Comparison of ENCODE assay signal across 10 mouse cellular contexts in the genomic region with DNA sequence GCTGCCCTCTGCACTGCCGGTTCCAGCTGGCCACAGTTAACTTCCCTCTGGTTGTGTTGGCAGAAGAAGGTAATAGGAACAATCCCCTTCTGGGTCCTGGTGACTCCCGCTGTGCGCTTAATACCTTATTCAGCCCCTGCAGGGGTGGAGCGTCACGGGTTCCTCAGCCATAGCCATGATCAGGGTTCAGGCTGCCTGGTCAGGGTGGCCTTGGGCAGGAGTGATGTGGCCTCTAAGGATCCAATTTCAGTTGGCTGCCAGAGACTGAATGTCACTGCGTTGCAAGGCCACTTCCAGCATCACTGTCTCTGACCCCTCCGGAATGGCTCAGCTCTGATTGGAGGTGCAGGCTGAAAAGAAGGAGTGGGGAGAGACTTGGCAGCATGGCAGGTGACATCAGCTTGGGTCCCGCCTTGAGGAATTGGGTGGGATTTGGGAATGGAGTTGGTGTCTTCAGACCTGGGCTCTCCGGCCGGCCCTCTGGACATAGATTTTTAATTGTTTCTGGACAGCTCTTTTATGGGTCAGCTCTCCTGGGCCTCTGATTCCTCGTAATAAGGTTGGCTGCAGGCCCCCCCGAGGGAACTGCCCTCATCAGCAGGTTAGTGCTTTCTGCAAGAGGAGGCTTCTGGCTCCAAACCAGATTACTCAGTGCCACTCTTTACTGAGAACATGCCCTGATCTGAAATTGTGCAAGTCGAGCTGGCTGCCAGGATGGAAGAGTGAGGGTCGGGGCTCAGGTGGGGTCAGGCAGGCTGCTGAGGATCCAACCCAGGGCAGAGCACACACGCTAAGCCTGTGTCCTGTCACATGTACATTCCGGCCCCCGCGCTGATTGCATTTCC. TPM values are rescaled to one million over a fixed set of nuclear protein-coding genes. Genes with fewer than 3 reads are reported as not detected.
DNase-seq lines count a peak whose midpoint lies in the region; ATAC-seq lines count a peak whose summit lies in the region.
"Had no signal": no experiment of that assay in that cellular context is flagged by ENCODE, and none has a peak within 500 bp of the region (broad histone marks: within the 10 kb centered on the region; RNA-seq: fewer than 3 reads in every experiment).

No protein-coding gene starts in this region.

- no peak for ATAC-seq in forebrain, embryonic 11.5 days (replicated peaks; ENCODE audit: low FRiP score)
- ATAC-seq in forebrain, embryonic 16.5 days: no peak
- no peak for ATAC-seq in heart, embryonic 15.5 days (replicated peaks; ENCODE audit: insufficient number of reproducible peaks, insufficient read depth, low FRiP score, low read depth)
- no peak for ATAC-seq in megakaryocyte-erythroid progenitor cell, adult 5-6 weeks (replicated peaks; ENCODE audit: low FRiP score, low TSS enrichment, poor library complexity, severe bottlenecking)

- H3K27me3 ChIP-seq in forebrain, embryonic 11.5 days (ENCODE audit: control insufficient read depth, insufficient read depth, low read length): no peaks in the 10 kb centered on the region
- no peaks in the 10 kb centered on the region for H3K27me3 ChIP-seq in forebrain, embryonic 16.5 days (replicated peaks; ENCODE audit: control insufficient read depth, insufficient read depth, low read length)
- no peaks in the 10 kb centered on the region for H3K27me3 ChIP-seq in heart, embryonic 15.5 days
- H3K27me3 ChIP-seq: embryonic facial prominence, embryonic 12.5 days had no signal

- H3K27ac ChIP-seq in forebrain, embryonic 11.5 days (ENCODE audit: low read depth, low read length): no peak overlapping the region
- no peak overlapping the region for H3K27ac ChIP-seq in forebrain, embryonic 16.5 days (ENCODE audit: low read length)
- H3K27ac ChIP-seq in heart, embryonic 15.5 days: peak overlapping the region; percentile 64

- H3K4me1 ChIP-seq in forebrain, embryonic 11.5 days (replicated peaks; ENCODE audit: control insufficient read depth, insufficient read depth, low read length): peaks cover 24% of the 10 kb centered on the region
- peaks cover 37% of the 10 kb centered on the region for H3K4me1 ChIP-seq in forebrain, embryonic 16.5 days (replicated peaks; ENCODE audit: control insufficient read depth, insufficient read depth, low read length)
- peaks cover 65% of the 10 kb centered on the region for H3K4me1 ChIP-seq in heart, embryonic 15.5 days (replicated peaks)

- no peak overlapping the region for H3K4me2 ChIP-seq in forebrain, embryonic 11.5 days (ENCODE audit: low read depth, low read length, severe bottlenecking)
- H3K4me2 ChIP-seq in forebrain, embryonic 16.5 days (ENCODE audit: low read length): no peak overlapping the region
- peak overlapping the region; percentile 31 for H3K4me2 ChIP-seq in heart, embryonic 15.5 days
- H3K4me2 ChIP-seq: embryonic facial prominence, embryonic 12.5 days had no signal

- H3K36me3 ChIP-seq in forebrain, embryonic 11.5 days (ENCODE audit: control insufficient read depth, insufficient read depth, low read length): no peaks in the 10 kb centered on the region
- no peaks in the 10 kb centered on the region for H3K36me3 ChIP-seq in forebrain, embryonic 16.5 days (ENCODE audit: control insufficient read depth, insufficient read depth)
- H3K36me3 ChIP-seq in heart, embryonic 15.5 days: peaks cover 2% of the 10 kb centered on the region; the same call in 1 of the 2 replicates

- H3K9me3 ChIP-seq in forebrain, embryonic 11.5 days (ENCODE audit: control insufficient read depth, low read length): no peaks in the 10 kb centered on the region
- no peaks in the 10 kb centered on the region; the same call in 1 of the 2 replicates for H3K9me3 ChIP-seq in forebrain, embryonic 16.5 days (ENCODE audit: control insufficient read depth, low read length)
- H3K9me3 ChIP-seq in heart, embryonic 15.5 days (replicated peaks): no peaks in the 10 kb centered on the region
- H3K9me3 ChIP-seq: embryonic facial prominence, embryonic 12.5 days had no signal

- 35% methylated on average over 18 of the region's 18 CpGs for WGBS in forebrain, embryonic 11.5 days
- 41% methylated on average over 18 of the region's 18 CpGs for WGBS in forebrain, embryonic 16.5 days
- WGBS in heart, embryonic 15.5 days: 44% methylated on average over 18 of the region's 18 CpGs

- no peak overlapping the region for H3K4me3 ChIP-seq in forebrain, embryonic 11.5 days (ENCODE audit: low read depth, low read length)
- H3K4me3 ChIP-seq in forebrain, embryonic 16.5 days (replicated peaks; ENCODE audit: low read length): no peak overlapping the region
- H3K4me3 ChIP-seq in heart, embryonic 15.5 days: no peak overlapping the region
- H3K4me3 ChIP-seq: embryonic facial prominence, embryonic 12.5 days; myocyte had no signal

- peak; percentile 58 for DNase-seq in forebrain, embryonic 11.5 days (ENCODE audit: low spot score)
- peak; percentile 39 for DNase-seq in 3T3-L1 (ENCODE audit: low read depth, low spot score)
- DNase-seq in cerebellum, adult 9-10 months: peak; percentile 64
- peak; percentile 41 to 63 for DNase-seq in kidney, postnatal 4 days
- no peak for DNase-seq in thymus, adult 18-20 months

- H3K9ac ChIP-seq in forebrain, embryonic 11.5 days (ENCODE audit: low read length): no peak overlapping the region
- H3K9ac ChIP-seq in forebrain, embryonic 16.5 days (replicated peaks; ENCODE audit: low read depth, low read length): no peak overlapping the region
- H3K9ac ChIP-seq in heart, embryonic 15.5 days: peak overlapping the region; percentile 31; the same call in 1 of the 2 replicates
- H3K9ac ChIP-seq: embryonic facial prominence, embryonic 12.5 days had no signal

RNA-seq across cellular contexts. Expression of a gene that starts 10.8 kb away (rescaled TPM):
- polyA plus RNA-seq in forebrain, embryonic 11.5 days (2014; fragmentation: Nextera tagmentation; extraction: Ambion mirVana): 25.9 and 28.9 TPM in 2 replicates
- polyA plus RNA-seq in forebrain, embryonic 16.5 days (2015; fragmentation: Nextera tagmentation; extraction: Ambion mirVana): 29.1 and 29.8 TPM in 2 replicates
- 36.7 and 38.8 TPM in 2 replicates for polyA plus RNA-seq in heart, embryonic 15.5 days (2015; fragmentation: Nextera tagmentation; extraction: Ambion mirVana)
- total RNA-seq in megakaryocyte-erythroid progenitor cell, adult 5-6 weeks (2014; fragmentation: Nextera tagmentation): 29.0 and 44.6 TPM in 2 replicates
- total RNA-seq in megakaryocyte-erythroid progenitor cell, adult 5-6 weeks (2017): 15.1 and 31.5 TPM in 2 replicates

RNA-seq across cellular contexts. Expression of a gene that starts 37.4 kb away (rescaled TPM):
- polyA plus RNA-seq in forebrain, embryonic 11.5 days (2014; fragmentation: Nextera tagmentation; extraction: Ambion mirVana): 20.4 and 21.2 TPM in 2 replicates
- polyA plus RNA-seq in forebrain, embryonic 16.5 days (2015; fragmentation: Nextera tagmentation; extraction: Ambion mirVana): 9.1 and 11.2 TPM in 2 replicates
- 18.0 and 22.5 TPM in 2 replicates for polyA plus RNA-seq in heart, embryonic 15.5 days (2015; fragmentation: Nextera tagmentation; extraction: Ambion mirVana)
- total RNA-seq in megakaryocyte-erythroid progenitor cell, adult 5-6 weeks (2014; fragmentation: Nextera tagmentation): 9.5 and 9.8 TPM in 2 replicates
- total RNA-seq in megakaryocyte-erythroid progenitor cell, adult 5-6 weeks (2017): 1.4 and 3.7 TPM in 2 replicates

RNA-seq across cellular contexts. Expression of a gene that starts 38.5 kb away (rescaled TPM):
- 29.4 and 33.4 TPM in 2 replicates for polyA plus RNA-seq in forebrain, embryonic 11.5 days (2014; fragmentation: Nextera tagmentation; extraction: Ambion mirVana)
- polyA plus RNA-seq in forebrain, embryonic 16.5 days (2015; fragmentation: Nextera tagmentation; extraction: Ambion mirVana): 25.8 and 28.3 TPM in 2 replicates
- 20.1 and 26.4 TPM in 2 replicates for polyA plus RNA-seq in heart, embryonic 15.5 days (2015; fragmentation: Nextera tagmentation; extraction: Ambion mirVana)
- total RNA-seq in megakaryocyte-erythroid progenitor cell, adult 5-6 weeks (2014; fragmentation: Nextera tagmentation): 20.4 and 32.6 TPM in 2 replicates
- total RNA-seq in megakaryocyte-erythroid progenitor cell, adult 5-6 weeks (2017): 16.8 and 17.1 TPM in 2 replicates

RNA-seq across cellular contexts. Expression of a gene that starts 47.8 kb away (rescaled TPM):
- 3.9 and 5.5 TPM in 2 replicates for polyA plus RNA-seq in forebrain, embryonic 11.5 days (2014; fragmentation: Nextera tagmentation; extraction: Ambion mirVana)
- polyA plus RNA-seq in forebrain, embryonic 16.5 days (2015; fragmentation: Nextera tagmentation; extraction: Ambion mirVana): 1.3 and 2.0 TPM in 2 replicates
- 12.7 and 17.2 TPM in 2 replicates for polyA plus RNA-seq in heart, embryonic 15.5 days (2015; fragmentation: Nextera tagmentation; extraction: Ambion mirVana)
- 8.9 and 12.7 TPM in 2 replicates for total RNA-seq in megakaryocyte-erythroid progenitor cell, adult 5-6 weeks (2014; fragmentation: Nextera tagmentation)
- 4.0 and 8.0 TPM in 2 replicates for total RNA-seq in megakaryocyte-erythroid progenitor cell, adult 5-6 weeks (2017)

Comparison
In these comparisons a context has a peak if more than half of its experiments do, and no peak if none do; other contexts are left out.
1. DNase-seq: peak in forebrain, embryonic 11.5 days (single experiment), 3T3-L1 (single experiment), cerebellum, adult 9-10 months (single experiment) and kidney, postnatal 4 days (2 of 2); none in thymus, adult 18-20 months (0 of 2).